Mouse (Mus musculus): ENCODE measurements around the gene Tomt. TPM values are rescaled to one million over a fixed set of nuclear protein-coding genes. Genes with fewer than 3 reads are reported as not detected.
"Not testable (repeated sequence)": the region's sequence is repeated elsewhere in the genome, so short reads cannot be mapped to it uniquely, and the experiment has no call there.

The Tomt gene
- 0.29 and 0.45 TPM in 2 replicates for polyA plus RNA-seq (2015; fragmentation: Nextera tagmentation; extraction: Ambion mirVana)

DNA sequence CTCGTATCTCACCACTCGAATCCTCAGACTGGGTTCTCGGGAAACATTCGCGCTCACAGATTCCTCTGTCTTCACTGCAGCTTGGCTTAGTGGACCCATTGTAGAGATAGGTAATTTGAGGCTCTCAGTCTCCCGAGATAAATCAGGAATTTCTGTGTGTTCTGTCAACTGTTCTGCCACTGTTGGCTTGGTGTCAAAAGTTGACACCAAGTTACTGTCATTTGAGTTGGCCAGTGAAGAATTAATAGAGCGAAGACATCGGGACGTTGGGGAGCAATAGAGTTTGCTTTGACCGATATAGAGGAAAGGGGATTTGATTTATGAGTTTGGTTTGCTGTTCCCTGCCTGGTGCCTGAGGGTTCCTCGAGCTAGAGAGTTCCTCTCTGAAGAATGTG is at the start of gene Tomt:
Gene Tomt, minus strand, starts transcription at position 73 of the 395 bp plus-strand sequence.
- H3K4me2 ChIP-seq (replicated peaks): peak within 1 kb of the TSS; percentile 75
- WGBS: 17% methylated on average over 11 of the region's 11 CpGs
- H3K4me1 ChIP-seq: peaks cover 31% of the 10 kb centered on the region
- H3K27ac ChIP-seq (replicated peaks): peak within 1 kb of the TSS; percentile 95
- H3K9ac ChIP-seq: peak within 1 kb of the TSS; percentile 88
- H3K9me3 ChIP-seq (replicated peaks): no peaks in the 10 kb centered on the region
- H3K27me3 ChIP-seq: no peaks in the 10 kb centered on the region
- no peak for ATAC-seq (ENCODE audit: insufficient number of reproducible peaks, low FRiP score, low TSS enrichment, low read depth)
- H3K4me3 ChIP-seq (replicated peaks): peak within 1 kb of the TSS; percentile 79
- H3K36me3 ChIP-seq: peaks cover 18% of the 10 kb centered on the region

DNA sequence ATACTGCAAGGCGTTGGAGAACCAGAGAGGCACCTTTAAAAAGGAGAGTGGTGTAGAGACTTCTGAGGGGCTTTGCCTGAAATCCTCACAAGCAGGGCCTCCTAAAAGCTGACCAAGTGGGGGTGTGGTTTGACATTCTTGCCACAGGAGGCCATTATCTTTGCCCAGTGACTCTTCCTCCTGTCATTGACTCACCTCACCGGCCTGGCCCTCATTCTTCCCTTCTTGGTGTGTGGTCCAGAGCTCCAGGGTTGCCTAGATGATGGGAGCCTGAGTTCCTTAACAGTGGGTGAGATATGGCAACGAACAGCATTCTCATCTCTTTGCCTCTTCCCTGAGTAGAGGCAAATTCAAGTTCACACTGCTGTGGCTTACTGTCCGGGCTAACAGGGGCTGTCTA is 49.7 kb upstream of the Tomt start:
- H3K4me2 ChIP-seq (replicated peaks): no peak overlapping the region
- H3K9me3 ChIP-seq (replicated peaks): no peaks in the 10 kb centered on the region
- no peak overlapping the region for H3K27ac ChIP-seq (replicated peaks)
- no peak overlapping the region for H3K9ac ChIP-seq
- ATAC-seq (ENCODE audit: insufficient number of reproducible peaks, low FRiP score, low TSS enrichment, low read depth): no peak
- no peaks in the 10 kb centered on the region for H3K4me1 ChIP-seq
- no peaks in the 10 kb centered on the region for H3K27me3 ChIP-seq
- WGBS: 68% methylated on average over 4 of the region's 4 CpGs
- H3K36me3 ChIP-seq: no peaks in the 10 kb centered on the region
- no peak overlapping the region for H3K4me3 ChIP-seq (replicated peaks)

DNA sequence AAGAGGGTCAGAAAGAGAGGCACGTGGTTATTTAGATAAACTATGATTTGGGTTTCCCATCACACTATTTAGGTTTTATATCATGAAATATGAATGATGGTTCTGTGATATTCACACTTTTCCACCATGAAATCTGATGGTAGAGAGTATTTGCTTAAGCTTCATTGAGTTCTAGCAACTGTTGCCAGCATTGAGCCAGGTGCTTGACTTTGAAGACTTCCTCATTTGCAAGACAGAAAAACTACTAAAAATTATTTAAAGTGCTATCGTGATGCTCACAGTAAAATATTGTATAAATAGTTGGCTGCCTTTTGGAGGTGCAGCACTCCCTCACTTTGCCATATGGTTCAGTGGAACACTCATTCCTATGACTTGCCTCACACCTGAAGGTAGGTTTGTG is 49.1 kb upstream of the Tomt start:
- WGBS: 95% methylated on average over 2 of the region's 2 CpGs
- Histone ChIP-seq H3K36me3 (no peaks in the 10 kb centered on the region), H3K9me3 (replicated peaks) (no peaks in the 10 kb centered on the region), H3K9ac (no peak overlapping the region), H3K4me2 (replicated peaks) (no peak overlapping the region), H3K27ac (replicated peaks) (no peak overlapping the region), H3K27me3 (no peaks in the 10 kb centered on the region), H3K4me3 (replicated peaks) (no peak overlapping the region), H3K4me1 (no peaks in the 10 kb centered on the region)
- no peak for ATAC-seq (ENCODE audit: insufficient number of reproducible peaks, low FRiP score, low TSS enrichment, low read depth)

DNA sequence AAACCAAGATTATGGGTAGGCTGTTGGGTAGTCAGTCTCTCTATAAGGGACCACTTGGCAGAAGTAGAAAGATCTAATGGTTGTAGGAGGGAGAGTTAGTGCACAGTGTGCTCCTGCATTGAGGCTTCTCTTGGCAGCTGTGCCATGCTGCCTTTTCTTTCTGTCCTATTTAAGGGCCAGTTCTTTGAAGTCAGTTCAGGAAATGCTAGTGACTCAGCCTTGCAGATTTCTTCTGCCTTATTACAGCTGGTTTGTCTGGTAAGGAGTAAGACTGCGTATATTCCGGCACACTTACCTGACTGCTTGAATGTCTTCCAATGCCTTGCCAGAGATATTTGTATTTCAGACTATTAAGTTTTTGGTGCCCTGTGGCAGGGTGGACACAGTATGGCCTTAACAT is 48.0 kb upstream of the Tomt start:
- Histone ChIP-seq H3K27me3 (no peaks in the 10 kb centered on the region), H3K4me1 (no peaks in the 10 kb centered on the region), H3K9ac (no peak overlapping the region), H3K4me3 (replicated peaks) (no peak overlapping the region), H3K9me3 (replicated peaks) (no peaks in the 10 kb centered on the region), H3K4me2 (replicated peaks) (no peak overlapping the region), H3K27ac (replicated peaks) (no peak overlapping the region), H3K36me3 (no peaks in the 10 kb centered on the region)
- WGBS: 86% methylated on average over 2 of the region's 2 CpGs
- no peak for ATAC-seq (ENCODE audit: insufficient number of reproducible peaks, low FRiP score, low TSS enrichment, low read depth)

DNA sequence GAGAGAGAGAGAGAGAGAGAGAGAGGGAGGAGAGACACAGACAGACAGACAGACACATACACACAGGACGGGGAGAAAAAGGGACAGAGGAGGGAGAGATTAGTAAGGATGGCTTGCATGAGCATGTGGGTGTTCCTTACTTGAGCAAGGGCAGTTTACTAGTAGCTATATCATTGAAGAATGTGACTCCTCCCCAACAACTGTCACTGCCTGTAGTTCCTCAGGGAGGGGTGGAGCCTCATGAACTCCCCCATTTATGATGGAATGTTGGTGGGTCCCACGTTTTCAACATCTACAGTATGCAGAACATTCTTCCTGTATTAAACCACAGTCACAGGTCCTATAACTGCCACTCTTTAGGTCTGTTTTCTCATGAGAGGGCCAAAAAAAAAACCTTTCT is 45.9 kb upstream of the Tomt start:
- no peak overlapping the region for H3K27ac ChIP-seq (replicated peaks)
- whole genome bisulfite sequencing: 32% methylated on average over 2 of the region's 2 CpGs
- H3K36me3 ChIP-seq: no peaks in the 10 kb centered on the region
- ATAC-seq (ENCODE audit: insufficient number of reproducible peaks, low FRiP score, low TSS enrichment, low read depth): no peak
- H3K4me1 ChIP-seq: no peaks in the 10 kb centered on the region
- H3K4me3 ChIP-seq (replicated peaks): no peak overlapping the region
- H3K4me2 ChIP-seq (replicated peaks): no peak overlapping the region
- no peaks in the 10 kb centered on the region for H3K9me3 ChIP-seq (replicated peaks)
- no peak overlapping the region for H3K9ac ChIP-seq
- no peaks in the 10 kb centered on the region for H3K27me3 ChIP-seq

DNA sequence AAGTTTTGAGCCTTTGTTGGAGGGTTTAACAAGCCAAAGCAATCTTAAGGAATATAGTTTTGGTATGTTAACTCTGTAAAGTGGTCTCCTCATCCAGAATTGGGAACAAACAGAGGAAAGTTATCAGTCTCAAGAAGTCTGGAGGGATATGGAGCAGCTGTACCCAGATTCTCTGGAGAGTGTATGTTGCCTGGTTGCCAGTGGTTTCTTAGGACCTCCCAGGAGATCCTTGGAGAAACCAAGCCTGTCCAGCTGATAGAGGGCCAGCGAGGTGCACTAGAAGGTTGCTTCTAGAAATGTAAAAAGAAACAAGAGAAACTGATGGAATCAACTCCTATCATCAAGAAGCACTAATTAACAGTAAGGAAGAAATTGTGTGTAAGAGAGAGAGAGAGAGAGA is 45.5 kb upstream of the Tomt start:
- 71% methylated on average over 1 of the region's 1 CpGs for whole genome bisulfite sequencing
- Histone ChIP-seq H3K9me3 (replicated peaks) (no peaks in the 10 kb centered on the region), H3K27me3 (no peaks in the 10 kb centered on the region), H3K9ac (no peak overlapping the region), H3K36me3 (no peaks in the 10 kb centered on the region), H3K27ac (replicated peaks) (0 out of 2 replicates have a peak overlapping the region, but pooled peaks have one; percentile 51), H3K4me1 (no peaks in the 10 kb centered on the region), H3K4me3 (replicated peaks) (no peak overlapping the region), H3K4me2 (replicated peaks) (no peak overlapping the region)
- no peak for ATAC-seq (ENCODE audit: insufficient number of reproducible peaks, low FRiP score, low TSS enrichment, low read depth)

DNA sequence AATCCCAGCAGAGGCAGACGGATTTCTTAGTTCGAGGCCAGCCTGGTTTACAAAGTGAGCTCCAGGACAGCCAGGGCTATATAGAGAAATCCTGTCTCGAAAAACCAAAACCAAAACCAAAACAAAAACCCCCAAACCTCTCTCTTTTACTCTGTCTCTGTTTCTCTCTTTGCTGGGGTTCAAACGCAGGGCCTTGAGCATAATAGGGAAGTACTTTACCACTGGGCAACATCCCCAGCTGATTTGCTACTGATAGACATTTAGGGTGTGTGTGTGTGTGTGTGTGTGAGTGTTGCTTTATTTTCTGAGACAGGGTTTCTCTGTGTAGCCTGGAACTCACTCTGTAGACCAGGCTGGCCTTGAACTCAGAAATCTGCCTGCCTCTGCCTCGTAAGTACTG is 42.8 kb upstream of the Tomt start:
- not testable (repeated sequence) for H3K4me3 ChIP-seq (replicated peaks); H3K4me1 ChIP-seq; H3K4me2 ChIP-seq (replicated peaks); H3K9me3 ChIP-seq (replicated peaks); ATAC-seq (ENCODE audit: insufficient number of reproducible peaks, low FRiP score, low TSS enrichment, low read depth); H3K36me3 ChIP-seq; H3K27me3 ChIP-seq; H3K27ac ChIP-seq (replicated peaks); H3K9ac ChIP-seq
- WGBS: 89% methylated on average over 5 of the region's 5 CpGs

DNA sequence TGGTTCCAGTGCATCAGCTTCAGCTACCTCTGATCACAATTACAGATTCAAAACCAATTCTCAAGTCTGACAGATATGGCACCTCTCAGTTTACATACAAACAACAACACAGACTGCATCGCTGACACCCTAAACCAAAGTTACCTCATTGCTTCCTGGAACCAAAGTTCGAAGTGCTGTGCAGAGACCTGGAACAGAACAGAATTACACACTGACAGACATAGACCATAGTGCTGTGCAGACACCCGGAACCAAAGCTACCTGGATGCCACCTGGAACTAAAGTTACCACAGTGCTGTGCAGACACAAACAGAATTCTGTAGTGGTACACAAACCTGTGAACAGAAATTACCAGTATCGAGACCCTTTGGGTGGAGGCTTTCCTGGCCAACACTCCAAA is 33.6 kb upstream of the Tomt start:
- Histone ChIP-seq H3K9ac (no peak overlapping the region), H3K27ac (replicated peaks) (no peak overlapping the region), H3K27me3 (no peaks in the 10 kb centered on the region), H3K4me3 (replicated peaks) (no peak overlapping the region), H3K4me2 (replicated peaks) (no peak overlapping the region), H3K36me3 (no peaks in the 10 kb centered on the region), H3K4me1 (peaks cover 12% of the 10 kb centered on the region; the same call in 1 of the 2 replicates), H3K9me3 (replicated peaks) (no peaks in the 10 kb centered on the region)
- no peak for ATAC-seq (ENCODE audit: insufficient number of reproducible peaks, low FRiP score, low TSS enrichment, low read depth)
- 87% methylated on average over 4 of the region's 4 CpGs for WGBS

DNA sequence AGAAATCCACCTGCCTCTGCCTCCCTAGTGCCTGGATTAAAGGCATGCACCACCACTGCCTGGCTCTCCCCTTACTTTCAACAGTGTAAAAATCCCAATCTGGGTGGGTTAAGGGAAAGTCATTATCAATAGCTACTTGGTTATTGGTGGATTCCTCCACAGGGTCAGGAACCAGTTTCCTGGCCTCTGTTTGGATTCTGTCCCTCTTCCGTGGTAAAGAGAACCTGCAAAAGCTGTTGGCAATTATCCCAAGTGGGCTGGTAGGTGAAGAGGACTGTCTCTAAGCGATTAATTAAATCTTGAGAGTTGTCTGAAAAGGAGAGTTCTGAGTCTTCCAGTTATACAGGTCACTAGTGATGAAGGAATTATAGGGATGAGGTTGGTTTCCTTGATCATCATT is 32.2 kb upstream of the Tomt start:
- WGBS: 73% methylated on average over 2 of the region's 2 CpGs
- Histone ChIP-seq H3K9ac (no peak overlapping the region), H3K4me1 (peaks cover 15% of the 10 kb centered on the region; the same call in 1 of the 2 replicates), H3K4me2 (replicated peaks) (no peak overlapping the region), H3K27me3 (no peaks in the 10 kb centered on the region), H3K4me3 (replicated peaks) (no peak overlapping the region), H3K27ac (replicated peaks) (no peak overlapping the region), H3K9me3 (replicated peaks) (no peaks in the 10 kb centered on the region), H3K36me3 (no peaks in the 10 kb centered on the region)
- ATAC-seq (ENCODE audit: insufficient number of reproducible peaks, low FRiP score, low TSS enrichment, low read depth): no peak

DNA sequence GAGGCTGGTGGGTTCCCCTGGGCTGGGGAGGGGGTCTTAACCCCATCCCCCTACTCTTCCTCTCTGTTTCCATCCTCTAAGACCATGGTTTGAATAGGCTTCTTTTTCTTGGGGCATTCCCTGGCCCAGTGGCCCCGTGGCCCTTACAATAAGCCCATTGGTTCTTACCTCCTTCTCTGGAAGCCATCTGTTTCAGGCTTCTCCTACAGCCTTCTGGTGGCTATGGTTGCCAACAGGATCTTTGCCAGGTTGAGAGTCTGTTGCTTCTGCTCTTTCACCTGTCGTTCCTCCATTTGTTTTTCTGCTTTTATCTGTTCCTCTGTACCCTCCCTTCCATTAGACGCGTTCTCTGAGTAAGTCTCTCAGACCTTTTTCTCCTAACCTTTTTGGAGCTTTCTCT is 31.4 kb upstream of the Tomt start:
- WGBS: 91% methylated on average over 4 of the region's 4 CpGs
- Histone ChIP-seq H3K27ac (replicated peaks) (no peak overlapping the region), H3K9ac (no peak overlapping the region), H3K4me2 (replicated peaks) (no peak overlapping the region), H3K9me3 (replicated peaks) (no peaks in the 10 kb centered on the region), H3K4me1 (peaks cover 18% of the 10 kb centered on the region; the same call in 1 of the 2 replicates), H3K4me3 (replicated peaks) (no peak overlapping the region), H3K27me3 (no peaks in the 10 kb centered on the region), H3K36me3 (no peaks in the 10 kb centered on the region)
- ATAC-seq (ENCODE audit: insufficient number of reproducible peaks, low FRiP score, low TSS enrichment, low read depth): no peak

DNA sequence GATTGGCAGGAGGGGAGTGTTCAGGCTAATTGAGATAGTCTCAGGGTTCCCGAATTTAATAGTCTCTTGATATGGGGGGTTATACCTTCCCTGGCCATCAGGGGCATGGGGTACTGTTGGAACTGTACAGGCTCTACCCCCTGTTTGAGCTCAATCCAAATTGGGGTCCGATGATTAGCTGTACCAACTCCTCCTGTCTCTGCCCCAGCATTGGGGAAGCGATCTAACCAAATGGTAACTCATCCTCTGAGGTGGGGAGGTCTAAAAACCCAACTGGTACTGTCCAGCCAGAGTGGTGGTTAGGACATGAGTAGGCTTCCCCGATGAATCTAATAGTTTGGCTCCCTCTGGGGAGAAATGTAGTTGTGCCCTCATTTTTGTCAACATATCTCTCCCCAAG is 30.8 kb upstream of the Tomt start:
- Histone ChIP-seq H3K4me1 (peaks cover 20% of the 10 kb centered on the region; the same call in 1 of the 2 replicates), H3K4me3 (replicated peaks) (no peak overlapping the region), H3K9ac (no peak overlapping the region), H3K4me2 (replicated peaks) (no peak overlapping the region), H3K27me3 (no peaks in the 10 kb centered on the region), H3K27ac (replicated peaks) (no peak overlapping the region), H3K36me3 (no peaks in the 10 kb centered on the region), H3K9me3 (replicated peaks) (no peaks in the 10 kb centered on the region)
- WGBS: 95% methylated on average over 4 of the region's 4 CpGs
- ATAC-seq (ENCODE audit: insufficient number of reproducible peaks, low FRiP score, low TSS enrichment, low read depth): no peak

DNA sequence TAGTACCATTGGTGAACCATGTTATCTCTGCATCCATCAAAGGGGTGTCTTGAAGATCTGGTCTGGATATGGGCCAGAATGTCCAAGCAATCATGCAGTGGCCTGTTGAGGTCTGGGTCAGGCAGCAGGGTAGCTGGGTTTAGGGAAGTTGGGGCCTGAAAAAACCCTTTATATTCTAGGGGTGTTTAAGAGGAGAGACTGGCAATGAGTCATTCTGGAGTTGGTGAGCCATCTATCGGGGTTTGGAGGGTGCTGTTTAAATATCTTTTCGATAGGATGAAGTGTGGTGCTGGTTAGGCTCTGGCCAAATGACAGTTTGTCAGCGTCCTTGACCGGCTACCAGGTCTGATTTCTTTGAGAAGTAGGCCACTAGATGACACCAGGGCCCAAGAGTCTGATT is 29.8 kb upstream of the Tomt start:
- ATAC-seq (ENCODE audit: insufficient number of reproducible peaks, low FRiP score, low TSS enrichment, low read depth): no peak
- H3K27ac ChIP-seq (replicated peaks): no peak overlapping the region
- peaks cover 20% of the 10 kb centered on the region; the same call in 1 of the 2 replicates for H3K4me1 ChIP-seq
- H3K4me2 ChIP-seq (replicated peaks): no peak overlapping the region
- H3K36me3 ChIP-seq: no peaks in the 10 kb centered on the region
- H3K4me3 ChIP-seq (replicated peaks): no peak overlapping the region
- no peaks in the 10 kb centered on the region for H3K27me3 ChIP-seq
- no peaks in the 10 kb centered on the region for H3K9me3 ChIP-seq (replicated peaks)
- 91% methylated on average over 4 of the region's 4 CpGs for WGBS
- H3K9ac ChIP-seq: no peak overlapping the region
